Mouse (Mus musculus) bone marrow, adult 2 months (tissue): ENCODE results near the gene Parp3. TPM values are rescaled to one million over a fixed set of nuclear protein-coding genes. Genes with fewer than 3 reads are reported as not detected.

ENCODE experiments used
- H3K27ac ChIP-seq: fragments of 200-500 bp; 2 replicates; pipeline ENCODE4 v1.5.1; 2012; ENCODE audit warnings: low read depth, mild to moderate bottlenecking, control low read depth, inconsistent platforms, low read length; ENCODE audit not compliant: control insufficient read depth, poor library complexity, insufficient read depth
- H3K4me1 ChIP-seq: fragments of 200-500 bp; 2 replicates; pipeline ENCODE4 v1.6.1; 2011; ENCODE audit warnings: low read length; ENCODE audit not compliant: control insufficient read depth, insufficient read depth
- H3K4me3 ChIP-seq: fragments of 200-500 bp; replicated peaks from 2 replicates; pipeline ENCODE3; 2011; ENCODE audit warnings: mild to moderate bottlenecking, low read depth, low read length, control low read depth; ENCODE audit not compliant: control insufficient read depth
- CTCF ChIP-seq: fragments of 200-500 bp; IDR thresholded peaks from 2 replicates; pipeline ENCODE4 v1.5.1; 2011; ENCODE audit warnings: low read length, control low read depth; ENCODE audit not compliant: control insufficient read depth, insufficient read depth
- POLR2A ChIP-seq: fragments of 200-500 bp; IDR thresholded peaks from 2 replicates; pipeline ENCODE4 v1.6.1; 2011; ENCODE audit warnings: low read depth, mild to moderate bottlenecking, control low read depth, low read length, borderline replicate concordance; ENCODE audit not compliant: control insufficient read depth
- WGBS: fragments of 180-500 bp; shearing (Covaris S2); methylation state at CpG from one replicate; pipeline ENCODE4 v1.1.7; 2018; 5-methylcytosine and 5-hydroxymethylcytosine counted together
- polyA plus RNA-seq: library from polyadenylated mRNA; stranded (reverse); fragments of >200 nt; gene quantifications from 2 replicates; pipeline ENCODE4 v1.2.4, GENCODE M21; 2011; ENCODE audit warnings: low replicate concordance; ENCODE audit not compliant: missing spikeins, insufficient read depth, insufficient read length

Parp3 gene
- polyA plus RNA-seq, 1 experiment: 33.8 TPM

GRCm38 (mm10) chr9:106478101-106478500, 1.4 kb upstream of the Parp3 start:
- Histone ChIP-seq H3K27ac (no peak overlapping the region), H3K4me3 (no peak overlapping the region), H3K4me1 (no peaks in the 10 kb centered on the region; the same call in 1 of the 2 replicates)
- no peak for TF ChIP-seq POLR2A
- no peak for TF ChIP-seq CTCF
- 68% methylated on average over 9 of the region's 9 CpGs for WGBS

DNA sequence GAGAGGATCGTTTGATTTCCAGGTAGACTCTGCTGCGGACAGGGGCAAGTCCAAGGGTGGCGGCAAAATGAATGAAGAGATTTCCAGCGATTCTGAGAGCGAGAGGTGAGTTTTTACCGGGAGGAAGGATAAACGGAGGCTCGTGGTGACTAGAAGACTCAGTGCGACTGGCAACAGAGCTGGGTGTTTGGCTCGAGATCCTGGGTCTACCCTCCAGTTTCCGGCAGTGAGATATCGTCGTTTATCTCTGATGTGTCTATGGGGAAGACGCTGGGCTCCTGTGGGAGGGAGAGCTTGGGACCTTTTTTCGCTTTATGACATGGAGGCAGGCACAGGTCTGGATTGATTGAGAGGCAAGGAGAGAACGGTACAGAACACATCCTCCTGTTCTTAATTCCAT, 900 bp upstream of the Parp3 start:
- TF ChIP-seq POLR2A (no peak), CTCF (no peak)

GRCm38 (mm10) chr9:106476002-106476923, 486 bp downstream of the Parp3 start:
- Histone ChIP-seq H3K27ac (peak overlapping the region; percentile 10), H3K4me1 (no peaks in the 10 kb centered on the region; the same call in 1 of the 2 replicates), H3K4me3 (peak overlapping the region; percentile 49)
- TF ChIP-seq CTCF (no peak), POLR2A (no peak)
- 8% methylated on average over 16 of the region's 16 CpGs for WGBS

More for the DNA sequence above, 900 bp upstream of the Parp3 start:
- WGBS: under 1% methylated on average over 16 of the region's 16 CpGs
- no peak overlapping the region for H3K27ac ChIP-seq
- H3K4me3 ChIP-seq: peak overlapping the region; percentile 60
- no peaks in the 10 kb centered on the region; the same call in 1 of the 2 replicates for H3K4me1 ChIP-seq

DNA sequence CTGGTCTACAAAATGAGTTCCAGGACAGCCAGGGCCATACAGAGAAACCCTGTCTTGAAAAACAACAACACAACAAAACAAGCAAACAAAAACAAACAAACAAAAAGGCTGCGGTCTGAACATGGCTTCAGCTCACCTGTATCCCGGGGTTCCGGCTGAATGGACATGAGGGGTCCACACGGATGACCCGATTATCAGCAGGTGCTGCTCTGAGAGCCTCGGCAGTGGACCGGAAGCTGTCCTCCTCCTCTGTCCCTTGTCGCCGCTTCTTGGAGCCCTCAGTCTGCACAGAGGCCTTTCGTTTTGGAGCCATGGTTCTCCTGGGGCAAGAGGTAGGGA, 1.1 kb downstream of the Parp3 start, which contains the start of gene Rrp9:
Gene Rrp9 (plus strand): TSS at position 301 of the 339 bp plus-strand sequence.
- Histone ChIP-seq H3K4me1 (no peaks in the 10 kb centered on the region; the same call in 1 of the 2 replicates), H3K27ac (peak within 1 kb of the TSS; percentile 10), H3K4me3 (peak within 1 kb of the TSS; percentile 49)
- WGBS: 31% methylated on average over 10 of the region's 10 CpGs
- TF ChIP-seq POLR2A (no peak), CTCF (no peak)

- WGBS: 60% methylated on average over 7 of the region's 7 CpGs
- H3K4me1 ChIP-seq: no peaks in the 10 kb centered on the region; the same call in 1 of the 2 replicates
- no peak overlapping the region for H3K4me3 ChIP-seq
- TF ChIP-seq POLR2A: no peak
- no peak for TF ChIP-seq CTCF
- no peak overlapping the region for H3K27ac ChIP-seq
Observed at GRCm38 (mm10) chr9:106475046-106475445, 1.7 kb downstream of the Parp3 start.

GRCm38 (mm10) chr9:106474456-106474855, 2.3 kb downstream of the Parp3 start:
- H3K4me3 ChIP-seq: no peak overlapping the region
- H3K27ac ChIP-seq: no peak overlapping the region
- 31% methylated on average over 6 of the region's 6 CpGs for WGBS
- TF ChIP-seq POLR2A: no peak
- TF ChIP-seq CTCF: peak; percentile 54; the same call in 1 of the 2 replicates
- no peaks in the 10 kb centered on the region; the same call in 1 of the 2 replicates for H3K4me1 ChIP-seq

DNA sequence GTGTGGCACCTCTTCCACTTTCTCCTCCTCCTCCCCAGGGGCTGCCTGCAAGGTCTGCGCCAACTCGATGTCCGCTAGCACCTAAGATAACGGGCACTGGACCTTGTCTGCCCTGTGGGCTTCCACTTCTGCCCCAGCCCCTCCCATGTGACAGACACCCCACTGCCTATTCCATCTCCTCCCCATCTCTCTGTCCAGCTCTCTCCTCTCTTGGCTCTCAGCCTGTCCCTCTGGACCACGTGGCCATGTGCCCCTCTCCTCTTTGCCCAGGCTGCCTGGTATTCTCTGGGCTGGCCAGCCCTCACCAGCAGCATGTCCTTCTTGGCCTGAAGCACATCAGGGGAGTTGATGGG, 3.0 kb downstream of the Parp3 start:
- H3K4me3 ChIP-seq: no peak overlapping the region
- TF ChIP-seq CTCF (no peak), POLR2A (no peak)
- no peak overlapping the region for H3K27ac ChIP-seq
- WGBS: 78% methylated on average over 5 of the region's 5 CpGs
- H3K4me1 ChIP-seq: no peaks in the 10 kb centered on the region; the same call in 1 of the 2 replicates

DNA sequence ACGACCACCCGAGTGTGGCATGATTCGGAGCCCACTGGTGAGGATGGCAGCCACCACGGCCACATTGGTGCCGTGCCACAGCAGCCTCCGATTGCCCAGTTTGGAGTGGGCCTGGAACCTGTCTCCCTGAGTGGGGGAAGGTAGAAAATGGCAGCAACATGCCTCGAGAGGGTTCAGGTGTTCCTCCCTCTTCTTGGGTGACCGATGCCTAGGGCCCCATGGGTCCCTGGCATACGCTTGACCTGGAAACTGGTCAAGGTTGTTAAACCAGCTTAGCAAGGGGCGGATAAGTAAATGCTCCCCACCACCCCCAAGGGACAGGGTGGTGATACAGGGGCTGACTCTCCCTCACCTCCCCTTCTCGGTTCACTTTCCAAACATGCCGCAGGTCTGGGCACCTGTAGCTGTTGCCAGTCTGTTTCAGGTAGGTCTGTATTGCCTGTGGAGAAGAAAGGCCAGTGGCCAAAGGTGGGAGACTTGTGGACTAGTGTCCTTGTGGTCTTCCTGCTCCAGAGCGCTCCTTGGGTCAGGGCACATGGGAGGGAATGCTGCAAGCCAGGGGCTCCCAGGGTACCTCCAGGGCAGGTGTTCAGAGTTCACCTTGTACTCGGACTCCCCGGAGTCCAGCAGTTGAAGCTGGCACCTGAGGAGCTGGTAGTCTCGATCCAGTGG, 3.5 kb downstream of the Parp3 start:
- Histone ChIP-seq H3K27ac (no peak overlapping the region), H3K4me1 (no peaks in the 10 kb centered on the region; the same call in 1 of the 2 replicates), H3K4me3 (no peak overlapping the region)
- 84% methylated on average over 16 of the region's 16 CpGs for WGBS
- no peak for TF ChIP-seq POLR2A
- no peak for TF ChIP-seq CTCF
